Mouse (Mus musculus) forebrain, postnatal 0 days (tissue): Measurements from ENCODE around the gene Hint2. TPM values are rescaled to one million over a fixed set of nuclear protein-coding genes. Genes with fewer than 3 reads are reported as not detected.
A peak's percentile ranks its signal among the peaks of the same experiment; 100 is the strongest.

Experiments used
- ATAC-seq: fragments of 200-750 bp; cut with Nextera tagmentation; 2 replicates; pipeline ENCODE4 v1.8.0; 2017; ENCODE audit warnings: mild to moderate bottlenecking, moderate library complexity
- DNase-seq: peaks from one replicate; pipeline ENCODE4 v3.0.0-alpha.2; 2015
- H3K27ac ChIP-seq: fragments of 300-500 bp; sonication (generic); 2 replicates; pipeline ENCODE4 v1.5.1; 2014; ENCODE audit warnings: low read depth, mild to moderate bottlenecking, antibody characterized with exemption, low read length, moderate library complexity, mixed read lengths
- H3K27me3 ChIP-seq: fragments of 300-500 bp; sonication (generic); 2 replicates; pipeline ENCODE4 v1.6.1; 2014; ENCODE audit warnings: mild to moderate bottlenecking, low read length, mixed read lengths; ENCODE audit not compliant: insufficient read depth
- H3K36me3 ChIP-seq: fragments of 300-500 bp; sonication (generic); 2 replicates; pipeline ENCODE4 v1.6.1; 2014; ENCODE audit warnings: mild to moderate bottlenecking, moderate library complexity; ENCODE audit not compliant: insufficient read depth
- H3K4me1 ChIP-seq: fragments of 300-500 bp; sonication (generic); 2 replicates; pipeline ENCODE4 v1.6.1; 2014; ENCODE audit warnings: antibody characterized with exemption; ENCODE audit not compliant: insufficient read depth
- H3K4me2 ChIP-seq: fragments of 300-500 bp; sonication (generic); 2 replicates; pipeline ENCODE4 v1.6.1; 2014; ENCODE audit warnings: low read depth, mild to moderate bottlenecking, moderate library complexity
- H3K4me3 ChIP-seq: fragments of 300-500 bp; sonication (generic); 2 replicates; pipeline ENCODE4 v1.5.1; 2014; ENCODE audit warnings: low read depth, low read length, mixed read lengths
- H3K9ac ChIP-seq: fragments of 300-500 bp; sonication (generic); 2 replicates; pipeline ENCODE4 v1.6.1; 2014; ENCODE audit warnings: mild to moderate bottlenecking
- H3K9me3 ChIP-seq: fragments of 300-500 bp; sonication (generic); 2 replicates; pipeline ENCODE4 v1.6.1; 2016; ENCODE audit warnings: low read length
- CTCF ChIP-seq: sonication (generic); IDR thresholded peaks from 2 replicates; pipeline ENCODE4 v1.5.1; 2016; ENCODE audit warnings: antibody characterized with exemption, control low read depth, low read depth
- WGBS: fragments of 180-500 bp; shearing (Covaris S2); extraction: QIAGEN DNeasy Blood & Tissue Kit; methylation state at CpG from one replicate; pipeline ENCODE4 v1.1.7; 2014; 5-methylcytosine and 5-hydroxymethylcytosine counted together
- polyA plus RNA-seq: library from polyadenylated mRNA; unstranded; fragments of >200 nt; fragmentation: Nextera tagmentation; extraction: Ambion mirVana; gene quantifications from 2 replicates; pipeline ENCODE4 v1.2.1, GENCODE M21; 2015
- total RNA-seq: library from RNA; depleted of rRNA; stranded (reverse); fragments of >200 nt; gene quantifications from 2 replicates; pipeline ENCODE4 v1.2.3, GENCODE M21; 2014

Hint2 gene
- total and polyA plus RNA-seq, 2 experiments from 2014 or later = 53.6 to 80.0 TPM

DNA sequence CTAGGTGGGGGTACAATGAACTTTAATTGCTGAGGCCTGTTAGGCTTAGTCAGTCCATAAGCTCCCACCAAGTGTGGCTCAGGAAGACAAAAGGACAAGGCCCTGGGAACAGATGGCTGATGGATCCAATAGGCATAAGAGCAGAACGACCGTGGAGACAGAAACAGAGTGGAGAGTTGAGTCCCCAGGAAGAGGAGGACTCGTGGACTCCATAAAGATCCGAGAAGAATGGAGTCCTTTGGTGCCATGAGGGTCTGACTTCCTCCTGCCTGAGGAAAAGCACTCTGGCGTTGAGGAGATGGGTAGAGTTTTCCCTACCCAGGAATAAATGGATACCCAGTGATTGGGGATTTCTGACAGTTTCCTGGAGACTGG, 25.6 kb downstream of the Hint2 start:
- Histone ChIP-seq H3K36me3 (no peaks in the 10 kb centered on the region), H3K4me1 (peaks cover 23% of the 10 kb centered on the region), H3K9ac (peak overlapping the region; percentile 90), H3K4me3 (peak overlapping the region; percentile 65), H3K27ac (peak overlapping the region; percentile 72), H3K27me3 (no peaks in the 10 kb centered on the region), H3K4me2 (peak overlapping the region; percentile 89), H3K9me3 (no peaks in the 10 kb centered on the region)
- DNase-seq = peak; percentile 65
- 20% methylated on average over 5 of the region's 5 CpGs for WGBS
- no peak for ATAC-seq
- TF ChIP-seq CTCF = no peak

DNA sequence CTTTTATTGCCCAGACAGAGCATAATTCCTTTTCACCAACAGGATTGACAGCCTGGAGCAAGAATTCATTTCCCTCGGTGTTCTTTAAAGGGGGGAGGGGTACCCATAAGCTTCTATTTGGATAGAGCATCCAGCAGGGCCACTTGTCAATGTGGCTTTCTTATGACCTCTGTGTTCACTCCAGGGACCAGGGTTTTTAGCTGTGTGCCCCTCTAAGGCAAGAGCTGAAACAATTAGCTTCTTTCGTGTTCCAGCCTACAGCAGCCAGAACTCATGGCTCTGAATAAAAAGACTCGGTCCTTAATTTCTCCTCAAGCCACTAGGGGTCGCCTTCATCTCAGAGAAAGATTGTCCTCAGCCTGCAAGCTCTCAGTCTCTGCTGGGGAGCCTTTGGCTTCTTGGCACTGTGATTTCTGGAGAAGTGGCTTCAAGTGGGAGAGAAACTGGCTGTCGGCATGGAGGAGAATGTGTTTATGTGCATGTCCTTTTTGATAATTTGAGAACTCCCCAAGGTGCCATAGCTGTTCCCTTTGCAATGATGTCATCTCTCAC, 26.2 kb downstream of the Hint2 start:
- ATAC-seq (peak; percentile 81), DNase-seq (peak; percentile 94)
- whole genome bisulfite sequencing = 2% methylated on average over 5 of the region's 5 CpGs
- Histone ChIP-seq H3K36me3 (no peaks in the 10 kb centered on the region), H3K4me2 (peak overlapping the region; percentile 28; the same call in 1 of the 2 replicates), H3K27ac (peak overlapping the region; percentile 72), H3K9me3 (no peaks in the 10 kb centered on the region), H3K4me1 (peaks cover 23% of the 10 kb centered on the region), H3K4me3 (no peak overlapping the region), H3K9ac (no peak overlapping the region; the same call in 1 of the 2 replicates), H3K27me3 (no peaks in the 10 kb centered on the region)
- peak; percentile 91 for TF ChIP-seq CTCF

DNA sequence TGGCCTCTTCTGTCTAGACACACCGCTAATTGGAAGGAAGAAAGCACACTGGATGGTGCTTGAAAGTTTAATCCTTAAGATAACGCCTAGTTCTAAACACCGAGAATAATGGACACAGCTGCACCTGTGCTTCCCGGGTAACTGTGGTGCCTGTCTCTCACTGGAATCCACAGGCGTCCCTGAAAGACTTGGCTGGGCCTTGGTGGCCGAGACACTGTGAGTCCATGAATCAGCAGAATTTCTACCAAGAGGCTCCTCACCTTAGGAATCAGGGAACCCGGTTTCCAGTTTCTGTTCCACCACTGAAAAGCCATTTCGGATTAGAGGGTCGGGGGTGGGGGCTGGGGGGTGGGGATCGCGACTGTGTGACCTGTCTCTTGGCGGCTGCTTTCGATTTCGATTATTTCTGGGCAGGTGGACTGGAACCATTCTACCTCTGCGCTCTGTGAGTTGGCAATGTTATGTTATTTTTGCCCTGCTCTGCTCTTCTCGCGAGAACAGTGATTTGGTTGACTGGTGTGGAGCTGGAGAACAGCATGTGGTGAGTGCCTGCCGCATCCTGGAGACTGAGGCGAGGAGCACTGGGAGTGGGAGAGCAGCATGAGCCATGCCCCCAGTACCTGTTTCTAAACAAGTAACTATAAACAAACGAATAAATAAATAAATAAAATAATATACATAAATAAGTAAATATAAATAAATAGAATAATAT, 27.0 kb downstream of the Hint2 start:
- ATAC-seq = peak; percentile 56
- H3K9me3 ChIP-seq = no peaks in the 10 kb centered on the region
- no peak for TF ChIP-seq CTCF
- peak overlapping the region; percentile 24; the same call in 1 of the 2 replicates for H3K4me2 ChIP-seq
- peaks cover 23% of the 10 kb centered on the region for H3K4me1 ChIP-seq
- H3K27ac ChIP-seq = no peak overlapping the region
- H3K36me3 ChIP-seq = no peaks in the 10 kb centered on the region
- peak; percentile 63 for DNase-seq
- H3K4me3 ChIP-seq = no peak overlapping the region
- no peaks in the 10 kb centered on the region for H3K27me3 ChIP-seq
- WGBS = 36% methylated on average over 20 of the region's 20 CpGs
- no peak overlapping the region for H3K9ac ChIP-seq

DNA sequence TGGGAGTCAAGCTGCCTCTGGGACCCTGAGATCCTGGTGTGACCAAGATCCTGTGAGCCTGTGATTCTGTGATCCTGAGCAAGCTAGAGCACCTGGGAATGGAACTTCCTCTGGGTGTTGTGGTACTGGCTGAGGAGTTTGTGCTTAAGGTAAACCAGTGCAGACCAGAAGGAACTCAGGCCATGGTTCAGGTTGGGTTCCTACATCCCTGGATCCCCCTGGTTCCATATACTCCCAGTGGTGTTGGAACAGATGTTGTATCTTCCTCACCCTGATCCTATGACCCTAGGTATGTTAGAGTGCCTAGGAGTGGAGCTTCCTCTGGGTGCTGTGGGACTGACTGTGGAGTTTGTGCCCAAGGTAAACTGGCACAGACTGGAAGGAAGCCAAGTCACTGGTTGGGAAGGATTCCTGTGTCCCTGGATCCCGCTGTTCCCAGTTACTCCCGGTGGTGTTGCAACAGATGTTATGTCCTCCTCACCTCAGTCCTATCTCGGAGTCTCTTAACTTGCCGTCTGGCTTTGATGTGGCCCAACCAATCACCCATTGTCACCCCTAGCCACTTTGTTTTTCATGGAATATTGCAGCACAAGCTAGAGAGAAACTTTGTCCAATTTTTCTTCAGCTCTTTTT, 36.0 kb downstream of the Hint2 start:
- Histone ChIP-seq H3K4me3 (no peak overlapping the region), H3K27me3 (no peaks in the 10 kb centered on the region), H3K9me3 (no peaks in the 10 kb centered on the region), H3K9ac (no peak overlapping the region), H3K4me2 (no peak overlapping the region), H3K4me1 (no peaks in the 10 kb centered on the region), H3K36me3 (no peaks in the 10 kb centered on the region), H3K27ac (no peak overlapping the region)
- 92% methylated on average over 4 of the region's 4 CpGs for WGBS
- no peak for ATAC-seq
- no peak for TF ChIP-seq CTCF
- no peak for DNase-seq

GRCm38 (mm10) chr4:43613060-43613730, 43.1 kb downstream of the Hint2 start:
- Histone ChIP-seq H3K4me3 (no peak overlapping the region), H3K4me1 (no peaks in the 10 kb centered on the region), H3K27me3 (no peaks in the 10 kb centered on the region), H3K4me2 (no peak overlapping the region), H3K9me3 (no peaks in the 10 kb centered on the region), H3K36me3 (no peaks in the 10 kb centered on the region), H3K9ac (no peak overlapping the region), H3K27ac (no peak overlapping the region)
- ATAC-seq (no peak), DNase-seq (no peak)
- TF ChIP-seq CTCF = no peak
- 62% methylated on average over 3 of the region's 3 CpGs for WGBS

DNA sequence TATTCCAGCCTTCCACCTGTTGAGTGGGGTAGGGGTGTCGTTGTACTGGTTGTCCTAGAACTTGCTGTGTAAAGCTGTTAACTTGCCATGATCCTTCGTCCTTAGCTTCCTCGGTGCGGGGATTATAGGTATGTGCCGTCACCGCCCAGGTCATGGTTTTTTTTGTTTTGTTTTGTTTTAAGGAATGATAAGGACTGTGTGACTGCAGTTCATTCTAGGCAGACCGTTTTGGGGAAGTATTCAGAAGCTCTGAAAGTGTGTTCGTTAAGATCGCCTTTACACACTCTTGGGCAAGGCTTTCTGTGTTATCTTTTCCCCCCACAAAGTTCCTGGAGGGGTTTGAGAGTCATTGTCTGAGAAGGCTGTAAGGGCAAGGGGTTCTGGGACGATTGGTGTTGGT, 43.7 kb downstream of the Hint2 start:
- Histone ChIP-seq H3K27ac (no peak overlapping the region), H3K4me3 (no peak overlapping the region), H3K36me3 (no peaks in the 10 kb centered on the region), H3K27me3 (no peaks in the 10 kb centered on the region), H3K4me1 (no peaks in the 10 kb centered on the region), H3K4me2 (no peak overlapping the region), H3K9ac (no peak overlapping the region), H3K9me3 (no peaks in the 10 kb centered on the region)
- ATAC-seq (no peak), DNase-seq (no peak)
- TF ChIP-seq CTCF = no peak
- WGBS = 66% methylated on average over 10 of the region's 10 CpGs
